Mouse (Mus musculus): ENCODE measurements at regions not wholly inside any gene's neighbourhood (a gene's known extent, or its start where the extent isn't known, plus 50 kb on each side); places are given as distances from the start of the nearest gene placed in this dataset.

- peak in 1 of 2 experiments; percentile 10 for DNase-seq
Measured at GRCm38 (mm10) chr13:59228059-59228830, 356.8 kb downstream of the Agtpbp1 start.

- DNase-seq: no peak
Measured at GRCm38 (mm10) chr13:59227523-59228058, 357.4 kb downstream of the Agtpbp1 start.

GRCm38 (mm10) chr13:59220587-59220986, 364.4 kb downstream of the Agtpbp1 start:
- DNase-seq: no peak

DNA sequence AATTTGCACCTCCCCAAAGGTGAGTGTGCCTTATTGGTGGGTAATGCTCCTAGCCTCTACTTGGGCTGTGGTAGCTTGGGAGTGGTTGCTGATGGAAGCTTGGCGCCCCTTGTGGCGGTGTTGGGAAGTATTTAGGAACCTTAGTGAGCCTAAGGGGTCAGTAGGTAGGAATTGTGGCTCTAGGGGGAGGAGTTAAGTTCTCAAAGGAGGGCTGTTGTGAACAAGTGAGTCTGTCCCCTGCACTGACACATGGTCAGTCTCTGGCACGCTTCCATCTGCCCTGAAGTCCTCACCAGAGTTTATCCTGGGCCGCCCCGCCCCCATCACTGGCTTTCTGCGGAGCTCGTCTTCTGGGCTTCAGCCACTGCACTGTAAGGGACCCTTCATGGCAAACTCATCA, 364.9 kb downstream of the Agtpbp1 start:
- peak; percentile 30 to 54 for DNase-seq

- no peak for DNase-seq
Measured at GRCm38 (mm10) chr13:59216686-59217298, 368.2 kb downstream of the Agtpbp1 start.

GRCm38 (mm10) chr13:59212296-59212701, 372.7 kb downstream of the Agtpbp1 start:
- peak; percentile 46 to 49 for DNase-seq

DNA sequence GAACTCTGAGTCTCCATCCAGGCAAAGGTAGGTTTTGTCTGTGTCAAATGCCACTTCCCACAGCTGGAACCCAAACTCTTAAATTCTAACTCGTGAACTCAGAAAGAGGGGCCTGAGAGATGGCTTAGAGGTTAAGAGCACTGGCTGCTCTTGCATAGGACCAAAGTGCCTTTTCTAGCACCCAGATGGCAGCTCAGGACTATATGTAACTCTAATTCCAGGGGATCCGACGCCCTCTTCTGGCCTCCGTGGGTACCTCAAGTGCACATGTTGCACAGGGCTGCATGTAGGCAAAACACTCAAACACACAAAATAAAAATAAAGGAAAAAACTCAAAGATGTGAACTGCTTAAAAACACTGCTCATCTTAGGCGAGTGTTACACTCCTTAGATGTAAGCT, 374.2 kb downstream of the Agtpbp1 start:
- DNase-seq: peak in 1 of 2 experiments; percentile 18

- no peak for DNase-seq
Measured at GRCm38 (mm10) chr13:59206186-59206585, 378.8 kb downstream of the Agtpbp1 start.

- no peak for DNase-seq
Measured at GRCm38 (mm10) chr13:59204506-59204905, 380.5 kb downstream of the Agtpbp1 start.

DNA sequence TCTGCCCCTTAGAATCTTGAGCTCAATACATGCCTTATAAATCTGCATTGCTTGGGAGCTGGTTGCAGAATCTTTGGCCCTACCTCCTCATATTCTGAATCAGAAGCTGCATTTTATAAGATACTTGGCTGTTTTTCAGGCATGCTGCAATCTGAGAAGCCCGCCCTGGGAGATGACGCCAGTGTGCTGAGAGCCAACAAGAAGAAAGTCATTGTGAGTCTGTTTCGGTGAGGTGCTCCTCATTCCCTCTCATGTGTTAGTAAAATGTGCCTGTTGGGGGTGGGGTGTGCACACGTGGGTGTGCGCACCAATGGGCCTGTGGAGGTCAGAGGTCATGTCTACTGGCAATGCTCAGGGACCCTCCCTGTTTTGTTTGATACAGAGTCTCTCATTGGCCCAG, 388.7 kb downstream of the Agtpbp1 start:
- DNase-seq: no peak

DNA sequence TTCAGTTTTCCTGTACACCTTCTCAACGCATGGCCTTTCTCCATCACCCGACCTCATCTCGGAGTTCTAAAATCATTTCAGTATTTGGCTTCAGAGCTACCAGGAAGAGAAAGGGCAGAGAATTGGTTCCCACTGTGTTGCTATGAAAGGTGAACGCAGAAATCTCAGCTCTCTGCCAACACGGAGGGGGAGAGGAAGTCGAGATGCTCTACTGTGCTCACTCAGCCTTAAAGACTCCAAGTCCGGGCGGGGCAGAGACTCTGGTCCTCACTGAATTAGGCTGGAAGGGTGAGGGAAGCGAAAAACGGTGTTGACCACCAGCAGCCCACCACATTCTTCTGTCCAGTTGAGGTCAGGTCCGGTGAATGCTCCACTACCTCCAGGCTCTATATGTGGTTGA, 382.1 kb downstream of the Ntrk2 start:
- DNase-seq: peak; percentile 45 to 65

Data from cerebellum, postnatal 25 days (tissue).